Mouse (Mus musculus) neutrophil, adult 5-6 weeks (primary cell): Measurements from ENCODE around the gene Foxm1. TPM values are rescaled to one million over a fixed set of nuclear protein-coding genes. Genes with fewer than 3 reads are reported as not detected.
"Not testable (repeated sequence)": the region's sequence is repeated elsewhere in the genome, so short reads cannot be mapped to it uniquely, and the experiment has no call there.

Experiments
- ATAC-seq: fragments of 151-379, 151-347 bp; 2 replicates; pipeline ENCODE4 v1.8.0; 2017; ENCODE audit warnings: mild to moderate bottlenecking, moderate TSS enrichment; ENCODE audit not compliant: insufficient number of reproducible peaks, poor library complexity, low FRiP score, severe bottlenecking; ENCODE audit errors: extremely low read depth
- total RNA-seq: library from RNA; stranded (forward); fragments of 200-1000 nt; gene quantifications from 2 replicates; pipeline ENCODE4 v1.2.3, GENCODE M21; 2017

Foxm1 gene
- total RNA-seq, 1 experiment from 2014 or later: 7.8 TPM

DNA sequence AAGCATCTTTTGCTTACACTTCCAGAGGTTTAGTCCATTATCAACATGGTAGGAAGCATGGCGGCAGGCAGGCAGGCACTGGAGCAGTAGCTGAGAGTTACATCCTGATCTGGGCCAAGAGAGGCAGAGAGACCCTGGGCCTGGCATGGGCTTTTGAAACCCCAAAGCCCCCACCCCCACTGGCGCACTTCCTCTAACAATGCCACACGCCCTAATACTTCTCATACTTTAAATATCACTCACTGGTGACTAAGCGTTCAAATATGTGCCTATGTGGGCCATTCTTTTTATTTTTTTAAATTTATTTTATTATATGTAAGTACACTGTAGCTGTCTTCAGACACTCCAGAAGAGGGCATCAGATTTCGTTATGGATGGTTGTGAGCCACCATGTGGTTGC lies 3.7 kb downstream of the Foxm1 start:
- ATAC-seq: no peak

GRCm38 (mm10) chr6:128370040-128370439 lies 7.3 kb downstream of the Foxm1 start:
- ATAC-seq: no peak

GRCm38 (mm10) chr6:128375192-128375591 lies 12.4 kb downstream of the Foxm1 start, which contains the start of the genes Tex52 and Gm44596:
Gene Tex52 (plus strand): TSS chr6:128375456.
Gene Gm44596 (plus strand): TSS chr6:128375503.
- ATAC-seq: no peak

DNA sequence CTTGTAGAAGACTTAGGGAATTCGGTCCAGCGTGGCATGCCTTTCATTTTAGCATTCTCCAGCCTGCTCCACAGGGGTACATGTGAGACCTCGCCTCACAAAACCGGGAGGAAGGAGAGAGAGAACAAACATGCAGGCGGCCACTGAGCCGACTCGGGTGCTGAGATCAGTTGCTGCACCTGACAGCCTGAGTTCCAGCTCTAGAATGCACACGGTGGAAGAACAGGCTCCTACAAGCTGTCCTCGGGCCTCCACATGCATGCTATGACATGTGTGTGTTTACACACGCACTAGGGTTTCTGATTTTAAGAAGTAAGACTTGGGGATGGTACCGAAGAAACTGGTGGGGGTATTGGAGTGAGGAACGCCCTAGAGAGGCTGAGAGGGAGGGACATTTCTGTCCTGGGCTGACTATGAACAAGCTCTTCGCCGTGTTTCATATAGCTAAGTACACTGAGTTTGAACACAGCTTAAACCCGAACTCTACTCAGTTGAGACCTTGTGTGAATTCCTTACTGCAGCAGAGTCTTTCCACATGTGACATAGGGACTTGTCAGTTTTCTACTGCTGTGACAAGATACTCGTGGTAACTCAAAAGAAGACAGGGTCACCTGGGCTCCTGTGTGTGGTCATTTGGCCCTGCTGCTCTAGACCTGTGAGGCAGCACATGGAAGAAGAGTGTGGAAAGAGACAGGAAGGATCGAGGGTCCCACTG lies 13.8 kb downstream of the Foxm1 start:
- ATAC-seq: no peak

- ATAC-seq: no peak
Measured at GRCm38 (mm10) chr6:128379636-128380035, 16.9 kb downstream of the Foxm1 start.

DNA sequence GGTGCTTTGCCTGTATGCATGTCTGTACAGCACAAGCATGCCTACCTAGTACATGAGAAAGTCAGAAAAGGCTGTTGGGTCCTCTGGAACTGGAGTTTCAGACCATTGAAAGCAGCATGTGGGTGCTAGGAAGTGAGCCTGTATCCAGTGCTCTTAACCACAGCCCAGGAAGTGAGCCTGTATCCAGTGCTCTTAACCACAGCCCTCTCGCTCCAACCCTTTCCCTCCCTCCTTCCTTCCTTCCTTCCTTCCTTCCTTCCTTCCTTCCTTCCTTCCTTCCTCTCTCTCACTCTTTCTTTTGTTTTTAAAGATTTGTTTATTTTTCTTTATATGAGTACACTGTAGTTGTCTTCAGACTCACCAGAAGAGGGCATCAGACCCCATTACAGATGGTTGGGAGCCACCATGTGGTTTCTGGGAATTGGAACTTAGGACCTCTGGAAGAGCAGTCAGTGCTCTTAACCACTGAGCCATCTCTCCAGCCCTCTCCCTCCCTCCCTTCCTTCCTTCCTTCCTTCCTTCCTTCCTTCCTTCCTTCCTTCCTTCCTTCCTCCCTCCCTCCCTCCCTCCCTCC lies 17.9 kb downstream of the Foxm1 start:
- not testable (repeated sequence) for ATAC-seq

GRCm38 (mm10) chr6:128381254-128381653 lies 18.5 kb downstream of the Foxm1 start:
- no peak for ATAC-seq

GRCm38 (mm10) chr6:128383752-128384151 lies 21.0 kb downstream of the Foxm1 start:
- ATAC-seq: peak; percentile 87

GRCm38 (mm10) chr6:128385026-128385425 lies 22.3 kb downstream of the Foxm1 start:
- no peak for ATAC-seq

GRCm38 (mm10) chr6:128389185-128389584 lies 26.4 kb downstream of the Foxm1 start:
- ATAC-seq: no peak

- no peak for ATAC-seq
Measured at GRCm38 (mm10) chr6:128390683-128391082, 27.9 kb downstream of the Foxm1 start.

GRCm38 (mm10) chr6:128397574-128398261 lies 35.0 kb downstream of the Foxm1 start:
- no peak for ATAC-seq

DNA sequence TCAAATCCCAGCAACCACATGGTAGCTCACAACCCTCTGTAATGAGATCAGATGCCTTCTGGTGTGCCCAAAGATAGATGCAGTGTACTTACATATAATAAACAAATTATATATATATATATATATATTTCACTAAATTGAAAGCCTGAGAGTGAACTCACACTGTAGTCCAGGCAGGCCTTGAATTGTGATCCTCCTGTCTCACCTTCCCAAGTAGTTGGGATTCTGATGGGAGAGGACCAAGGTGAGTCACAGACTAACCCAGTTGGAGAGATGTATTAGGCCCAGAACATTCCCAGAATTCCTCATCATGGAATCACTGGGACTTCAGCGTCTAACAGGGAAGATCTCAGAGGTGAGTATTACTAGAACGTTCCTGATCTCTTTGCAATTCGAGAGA lies 36.2 kb downstream of the Foxm1 start, which contains the start of gene Nrip2:
Nrip2 (plus strand) TSS at position 301 of the 400 bp plus-strand sequence.
- ATAC-seq: no peak

GRCm38 (mm10) chr6:128399421-128400185 lies 36.8 kb downstream of the Foxm1 start:
- ATAC-seq: no peak

- no peak for ATAC-seq
Measured at GRCm38 (mm10) chr6:128404708-128405107, 41.9 kb downstream of the Foxm1 start.

DNA sequence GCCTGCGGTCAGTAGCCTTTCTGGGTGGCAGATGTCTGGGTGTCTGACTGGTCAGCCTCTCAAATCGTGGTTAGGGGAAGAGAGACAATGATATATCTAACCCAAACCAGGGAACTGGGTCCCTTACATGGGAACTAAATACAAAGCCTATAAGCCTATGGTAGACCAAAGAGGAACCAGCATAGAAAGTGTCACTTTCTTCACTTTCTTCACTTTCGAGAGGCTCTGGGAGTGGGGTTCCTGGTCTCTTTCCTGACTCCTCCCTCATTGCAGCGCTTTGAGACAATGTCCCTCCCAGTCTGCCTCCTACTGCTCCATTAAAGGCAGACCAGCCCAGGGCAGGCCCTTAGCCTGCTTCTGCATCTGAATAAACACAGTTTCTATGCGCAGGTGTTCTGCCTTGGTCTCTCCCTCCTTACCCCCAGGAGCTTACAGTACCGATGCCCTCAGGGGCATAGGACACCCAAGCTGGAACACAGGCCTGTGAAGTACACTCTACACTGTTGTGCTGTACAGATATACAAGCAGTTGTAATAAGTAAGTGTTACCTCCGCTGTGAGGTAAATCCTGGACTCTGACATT lies 45.9 kb downstream of the Foxm1 start:
- ATAC-seq: no peak

GRCm38 (mm10) chr6:128410305-128410704 lies 47.5 kb downstream of the Foxm1 start:
- no peak for ATAC-seq

DNA sequence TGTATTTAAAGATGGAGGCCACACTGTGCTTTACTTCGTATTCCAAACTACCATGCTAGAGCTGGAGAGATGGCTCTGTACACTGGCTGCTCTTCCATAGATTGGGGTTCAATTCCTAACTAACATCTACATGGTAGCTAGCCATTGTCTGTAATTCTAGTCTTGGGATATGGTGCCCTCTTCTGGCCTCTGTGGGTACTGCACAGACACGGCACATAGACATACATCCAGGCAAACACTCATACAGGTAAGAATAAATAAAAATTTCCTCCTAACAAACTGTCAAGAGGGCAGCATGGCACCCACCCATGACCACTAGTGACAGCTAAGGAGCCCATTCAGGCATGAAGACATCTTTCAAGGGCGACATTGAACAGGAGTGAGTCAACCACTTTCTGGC lies 48.3 kb downstream of the Foxm1 start:
- peak; percentile 74 for ATAC-seq

DNA sequence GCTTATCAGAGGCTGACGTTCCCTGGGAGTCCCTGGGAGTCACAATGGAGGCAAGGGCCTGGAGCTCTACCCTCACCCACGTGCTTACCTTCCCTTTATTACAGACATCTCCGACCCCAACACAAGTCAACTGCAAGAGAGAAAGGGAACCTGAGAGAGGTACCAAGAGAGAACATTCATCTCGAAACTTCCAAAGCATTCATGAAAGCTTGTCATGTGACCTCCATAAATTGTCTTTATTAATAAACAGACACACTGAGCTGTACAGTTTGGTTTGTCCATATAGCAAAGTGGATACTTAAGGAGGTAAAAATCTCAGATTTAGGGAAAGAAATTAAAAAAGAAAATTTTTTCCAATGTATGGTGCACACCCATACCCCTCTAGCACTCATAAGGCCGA lies 53.4 kb downstream of the Foxm1 start:
- no peak for ATAC-seq
